In the genomic region with DNA sequence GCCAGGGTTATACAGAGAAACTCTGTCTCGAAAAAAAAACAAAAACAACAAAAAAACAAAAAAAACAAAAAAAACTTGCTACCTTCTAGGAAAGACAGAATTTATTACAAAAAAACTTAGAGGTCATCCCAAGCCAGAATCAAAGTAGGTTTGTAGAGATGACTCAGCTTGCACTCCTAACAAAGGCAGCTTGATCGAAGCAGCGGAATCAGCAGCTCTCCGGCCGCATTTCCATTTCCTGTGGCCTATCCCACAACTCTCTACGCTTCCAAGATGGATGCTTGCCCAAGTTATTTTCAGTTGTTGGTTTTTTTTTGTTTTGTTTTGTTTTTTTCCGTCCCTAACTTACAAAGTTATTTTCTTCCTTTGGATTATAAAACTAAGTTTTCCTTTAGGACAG, we compare ENCODE assay signal across 20 mouse cellular contexts. TPM values are rescaled to one million over a fixed set of nuclear protein-coding genes. Genes with fewer than 3 reads are reported as not detected.
DNase-seq lines count a peak whose midpoint lies in the region; TF ChIP-seq lines count a peak whose summit lies in the region.
"Had no signal": no experiment of that assay in that cellular context is flagged by ENCODE, and none has a peak within 500 bp of the region (broad histone marks: within the 10 kb centered on the region; RNA-seq: fewer than 3 reads in every experiment).

No protein-coding gene starts in this region.

- no peak overlapping the region for H3K4me3 ChIP-seq in heart, embryonic 10.5 days
- no peak overlapping the region for H3K4me3 ChIP-seq in ES-E14 (ENCODE audit: insufficient read depth in 1 of 2, low read depth in 1 of 2, low read length in 2 of 2, poor library complexity in 1 of 2, severe bottlenecking in 1 of 2)
- H3K4me3 ChIP-seq: embryonic facial prominence, embryonic 15.5 days; erythroblast, embryonic 14.5 days; forebrain, embryonic 15.5 days; heart, embryonic 12.5 days; hindbrain, embryonic 13.5 days; intestine, embryonic 15.5 days had no signal

- H3K9me3 ChIP-seq in heart, embryonic 10.5 days = no peaks in the 10 kb centered on the region
- H3K9me3 ChIP-seq in ES-E14 (ENCODE audit: control insufficient read depth, insufficient read depth, low read depth, low read length) = no peaks in the 10 kb centered on the region
- H3K9me3 ChIP-seq: embryonic facial prominence, embryonic 15.5 days; forebrain, embryonic 15.5 days; heart, embryonic 12.5 days; hindbrain, embryonic 13.5 days; intestine, embryonic 15.5 days had no signal

- H3K27ac ChIP-seq in heart, embryonic 10.5 days = no peak overlapping the region
- no peak overlapping the region; the same call in 1 of the 2 replicates for H3K27ac ChIP-seq in ES-E14 (ENCODE audit: insufficient read depth, low read depth, low read length, poor library complexity, severe bottlenecking)
- H3K27ac ChIP-seq: embryonic facial prominence, embryonic 15.5 days; forebrain, embryonic 15.5 days; hindbrain, embryonic 13.5 days; intestine, embryonic 15.5 days had no signal

- no peaks in the 10 kb centered on the region for H3K27me3 ChIP-seq in heart, embryonic 10.5 days (ENCODE audit: insufficient read depth, poor library complexity, severe bottlenecking)
- H3K27me3 ChIP-seq: CH12.LX; embryonic facial prominence, embryonic 15.5 days; forebrain, embryonic 15.5 days; heart, embryonic 12.5 days; hindbrain, embryonic 13.5 days; intestine, embryonic 15.5 days had no signal

- H3K36me3 ChIP-seq in heart, embryonic 10.5 days = peaks cover 30% of the 10 kb centered on the region
- peaks cover 13% of the 10 kb centered on the region; the same call in 1 of the 2 replicates for H3K36me3 ChIP-seq in ES-E14 (ENCODE audit: control insufficient read depth, insufficient read depth, low read length, poor library complexity, severe bottlenecking)

- DNase-seq in heart, postnatal 10 days = peak; percentile 10 to 11
- DNase-seq in heart, embryonic 10.5 days (ENCODE audit: low spot score) = no peak
- peak; percentile 5 to 14 for DNase-seq in kidney, postnatal 36 days
- DNase-seq in kidney, postnatal 25 days = no peak
- no peak for DNase-seq in ES-E14 (ENCODE audit: low read depth, low spot score)
- DNase-seq in fibroblast of lung, adult 2 months (ENCODE audit: low read depth) = peak; percentile 23
- DNase-seq in left cerebral cortex, postnatal 4 days = no peak
- DNase-seq: adrenal gland, adult 2 months; adrenal gland, postnatal 25 days; cerebellum, adult 2 months; cerebellum, postnatal 14 days; embryo, embryonic 11 days; gastrocnemius, postnatal 36 days had no signal

- H3K4me1 ChIP-seq in heart, embryonic 10.5 days = no peaks in the 10 kb centered on the region
- peaks cover 0 to 7% of the 10 kb centered on the region in 2 experiments; a peak in 3 of 4 replicates for H3K4me1 ChIP-seq in ES-E14 (ENCODE audit: control insufficient read depth in 2 of 2, insufficient read depth in 2 of 2, low read length in 2 of 2, poor library complexity in 1 of 2)
- H3K4me1 ChIP-seq: embryonic facial prominence, embryonic 15.5 days; forebrain, embryonic 15.5 days; heart, embryonic 12.5 days; intestine, embryonic 15.5 days had no signal

- 90% methylated on average over 7 of the region's 7 CpGs for WGBS in heart, embryonic 10.5 days

- intact Hi-C loops in heart, postnatal 10 days (cut with DNase I) = no loop called here
- intact Hi-C loops in left cerebral cortex, postnatal 4 days (cut with DNase I) = no loop called here

- in situ Hi-C loops in ES-E14 (cut with MboI; ENCODE audit: low sequenced_read_pairs in 2 of 2, unreplicated experiment in 2 of 2) = no loop called here

- H3K9ac ChIP-seq in ES-E14 (ENCODE audit: insufficient read depth, low read depth, low read length, poor library complexity, severe bottlenecking) = no peak overlapping the region
- H3K9ac ChIP-seq: embryonic facial prominence, embryonic 15.5 days; forebrain, embryonic 15.5 days; heart, embryonic 12.5 days; hindbrain, embryonic 13.5 days; intestine, embryonic 15.5 days had no signal

TF ChIP-seq in ES-E14, 5 proteins besides CTCF, POLR2A, EP300 and RAD21:
- TF ChIP-seq MAFK (IDR thresholded peaks at IDR 0.05; ENCODE audit: insufficient read depth, low read depth, low read length) (0 out of 2 replicates have a peak, but pooled peaks have one; percentile 45), ZNF384 (IDR thresholded peaks at IDR 0.05; ENCODE audit: low read depth, low read length) (no peak)

RNA-seq across cellular contexts. Expression of a gene that starts 29.9 kb away (rescaled TPM):
- total RNA-seq in heart, postnatal 10 days (2021) = 1 to 10 TPM; 6.8 to 8.7 TPM
- 6.7 and 7.8 TPM in 2 replicates for polyA plus RNA-seq in heart, embryonic 10.5 days (2016; fragmentation: Nextera tagmentation; extraction: Ambion mirVana)
- total RNA-seq in ES-E14 (2012; rRNA removed) = 25.6 and 26.0 TPM in 2 replicates
- 10 to 100 TPM; 15.8 to 16.1 TPM for total RNA-seq in left cerebral cortex, postnatal 4 days (2021)

RNA-seq across cellular contexts. Expression of a gene that starts 31.8 kb away (rescaled TPM):
- total RNA-seq in heart, postnatal 10 days (2021) = 10 to 100 TPM; 25.0 to 26.2 TPM
- 13.6 and 14.0 TPM in 2 replicates for polyA plus RNA-seq in heart, embryonic 10.5 days (2016; fragmentation: Nextera tagmentation; extraction: Ambion mirVana)
- 17.0 and 19.1 TPM in 2 replicates for total RNA-seq in ES-E14 (2012; rRNA removed)
- total RNA-seq in left cerebral cortex, postnatal 4 days (2021) = 10 to 100 TPM; 23.6 to 25.8 TPM

RNA-seq across cellular contexts. Expression of a gene that starts 32.0 kb away (rescaled TPM):
- total RNA-seq in heart, postnatal 10 days (2021) = 10 to 100 TPM; 36.7 to 43.2 TPM
- polyA plus RNA-seq in heart, embryonic 10.5 days (2016; fragmentation: Nextera tagmentation; extraction: Ambion mirVana) = 96.4 and 110 TPM in 2 replicates
- total RNA-seq in ES-E14 (2012; rRNA removed) = 139 and 152 TPM in 2 replicates
- total RNA-seq in left cerebral cortex, postnatal 4 days (2021) = 10 to 100 TPM; 74.9 to 79.0 TPM

RNA-seq across cellular contexts. Expression of a gene that starts 56.2 kb away (rescaled TPM):
- 100 to 1,000 TPM; 125 to 126 TPM for total RNA-seq in heart, postnatal 10 days (2021)
- polyA plus RNA-seq in heart, embryonic 10.5 days (2016; fragmentation: Nextera tagmentation; extraction: Ambion mirVana) = 52.1 and 57.9 TPM in 2 replicates
- 67.1 and 73.6 TPM in 2 replicates for total RNA-seq in ES-E14 (2012; rRNA removed)
- total RNA-seq in left cerebral cortex, postnatal 4 days (2021) = 100 to 1,000 TPM; 111 to 113 TPM

Comparison
In these comparisons a context has a peak if more than half of its experiments do, and no peak if none do; other contexts are left out.
1. DNase-seq: peak in heart, postnatal 10 days (2 of 2), kidney, postnatal 36 days (2 of 2) and fibroblast of lung, adult 2 months (single experiment); none in heart, embryonic 10.5 days (single experiment), kidney, postnatal 25 days (0 of 2), ES-E14 (single experiment) and left cerebral cortex, postnatal 4 days (single experiment).